Mouse (Mus musculus): ENCODE results near the gene Hid1.

Hid1 gene

DNA sequence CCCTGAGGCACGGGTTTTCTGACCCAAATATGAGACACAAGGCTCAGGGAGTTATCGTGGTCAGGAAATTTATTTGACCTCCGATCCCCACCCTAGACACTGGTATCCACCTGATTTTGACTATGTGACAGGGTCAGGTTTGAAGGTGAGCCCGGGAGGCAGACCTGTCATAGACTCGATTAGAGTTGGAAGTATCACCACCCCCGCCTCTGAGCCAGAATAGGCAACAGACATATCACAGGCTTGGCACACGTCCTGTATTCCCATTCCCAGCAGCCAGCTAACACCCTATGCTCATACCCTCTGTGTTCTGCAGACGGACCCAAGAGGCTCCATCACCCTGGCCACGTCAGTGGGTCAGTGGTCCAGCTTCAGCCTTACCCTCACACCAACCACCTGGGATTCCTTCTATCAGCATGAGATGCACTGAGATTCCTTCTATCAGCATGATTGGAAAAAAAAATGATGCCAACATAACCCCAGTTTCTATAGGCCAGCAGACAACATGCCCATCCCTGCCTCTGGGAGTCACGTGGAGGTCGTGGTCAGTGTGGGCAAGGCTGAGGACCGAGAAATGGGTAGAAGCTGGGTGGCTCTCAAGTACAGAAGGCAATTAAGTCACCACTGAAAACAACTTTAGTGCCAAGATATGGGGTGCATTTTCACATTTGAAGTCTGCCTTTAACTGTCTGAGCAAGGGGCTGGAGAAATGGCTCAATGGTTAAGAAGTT is 7.3 kb upstream of the Hid1 start:
- peak; percentile 57 to 72 for DNase-seq (ENCODE audit: low spot score in 2 of 2)

DNA sequence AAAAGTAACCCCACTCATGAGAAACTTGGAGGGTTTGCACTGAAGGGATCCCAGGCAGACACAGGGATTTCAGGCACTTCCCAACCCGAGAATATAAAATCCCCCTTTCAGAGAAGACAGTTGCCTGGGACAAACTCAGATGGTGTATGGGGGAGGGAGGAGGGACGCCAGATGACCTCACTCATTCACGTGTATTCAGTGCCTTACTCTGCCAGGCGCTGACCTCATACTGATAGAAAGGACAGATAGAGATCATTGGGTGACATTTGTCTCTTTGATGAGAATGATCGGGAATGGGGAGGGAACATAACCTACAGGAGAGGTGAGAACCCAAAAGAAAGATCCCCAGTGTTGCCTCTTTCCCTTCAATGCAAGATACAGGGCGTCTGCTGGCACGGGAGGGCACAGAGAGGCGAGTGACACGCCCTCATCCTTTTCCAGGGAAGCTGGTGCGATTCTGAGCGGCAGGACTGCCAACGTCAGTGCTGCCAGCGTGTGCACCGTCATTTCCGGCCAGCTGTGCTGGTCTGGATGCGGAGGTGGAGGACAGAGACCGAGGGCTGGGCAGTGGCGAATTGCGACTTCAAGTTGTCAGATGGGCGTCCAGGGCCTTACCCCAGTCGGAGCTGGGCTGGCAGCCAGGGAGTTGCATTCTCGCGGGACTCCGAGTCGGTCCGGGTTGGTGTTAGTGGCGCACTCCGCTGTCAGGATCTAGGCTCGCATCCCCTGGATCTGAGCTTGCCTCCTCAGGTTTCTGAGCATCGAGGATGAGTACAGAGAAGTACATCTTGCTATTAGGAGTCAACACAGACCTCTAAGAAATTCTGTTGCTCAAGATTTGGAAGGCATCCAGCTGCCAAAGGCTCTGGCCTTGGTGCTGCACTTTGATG is 6.5 kb upstream of the Hid1 start:
- peak; percentile 85 for DNase-seq (ENCODE audit: low spot score in 2 of 2)

DNA sequence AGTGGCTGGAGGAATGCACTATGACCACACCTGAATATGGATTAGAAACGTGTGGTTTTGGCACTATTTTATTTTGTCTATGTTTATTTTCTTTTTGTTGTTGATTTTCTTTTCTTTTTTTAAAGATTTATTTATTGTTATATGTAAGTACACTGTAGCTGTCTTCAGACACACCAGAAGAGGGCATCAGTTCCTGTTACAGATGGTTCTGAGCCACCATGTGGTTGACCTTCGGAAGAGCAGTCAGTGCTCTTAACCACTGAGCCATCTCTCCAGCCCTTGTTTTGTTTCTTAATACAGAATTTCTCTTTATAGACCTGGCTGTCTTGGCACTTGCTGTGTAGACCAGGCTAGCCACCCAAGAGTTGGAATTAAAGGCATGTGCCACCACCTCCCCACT is 5.2 kb upstream of the Hid1 start:
- DNase-seq (ENCODE audit: low spot score in 2 of 2), result no peak

DNA sequence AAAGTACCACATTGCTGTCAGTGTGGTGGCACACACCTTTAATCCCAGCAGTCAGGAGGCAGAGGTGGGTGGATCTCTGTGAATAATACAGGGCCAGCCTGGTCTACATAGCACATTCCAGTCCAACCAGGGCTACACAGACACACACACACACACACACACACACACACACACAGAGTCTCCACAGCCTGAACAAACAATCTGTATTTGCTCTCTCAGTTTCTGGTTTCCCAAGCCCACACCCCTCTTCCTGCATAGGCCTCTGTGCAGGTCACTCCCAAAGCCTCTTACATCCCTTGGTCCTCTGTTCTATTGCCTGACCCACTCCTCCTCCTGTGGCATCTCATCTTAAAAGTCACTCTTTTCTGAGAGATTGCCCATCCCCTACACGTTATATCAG is 4.5 kb upstream of the Hid1 start:
- no peak for DNase-seq (ENCODE audit: low spot score in 2 of 2)

DNA sequence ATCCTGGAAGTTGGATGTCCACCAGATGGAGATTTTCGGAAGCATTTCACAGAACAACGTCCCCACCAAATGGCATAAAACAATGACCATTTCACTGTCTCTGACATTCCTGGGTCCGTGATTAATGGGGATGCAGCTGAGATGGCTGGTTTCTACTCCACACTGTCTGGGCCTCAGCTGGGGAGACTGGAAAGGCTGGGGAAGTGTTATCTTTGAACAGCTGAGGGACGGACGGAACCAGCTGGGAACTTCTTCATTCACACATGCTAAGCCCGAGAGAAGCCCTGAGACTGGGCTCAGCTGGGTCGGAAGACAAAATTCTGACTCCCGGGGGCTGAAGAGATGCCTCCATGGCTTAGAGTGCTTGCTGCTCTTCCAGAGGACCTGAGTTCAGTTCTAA is 3.8 kb upstream of the Hid1 start:
- DNase-seq (ENCODE audit: low spot score in 2 of 2), result no peak

DNA sequence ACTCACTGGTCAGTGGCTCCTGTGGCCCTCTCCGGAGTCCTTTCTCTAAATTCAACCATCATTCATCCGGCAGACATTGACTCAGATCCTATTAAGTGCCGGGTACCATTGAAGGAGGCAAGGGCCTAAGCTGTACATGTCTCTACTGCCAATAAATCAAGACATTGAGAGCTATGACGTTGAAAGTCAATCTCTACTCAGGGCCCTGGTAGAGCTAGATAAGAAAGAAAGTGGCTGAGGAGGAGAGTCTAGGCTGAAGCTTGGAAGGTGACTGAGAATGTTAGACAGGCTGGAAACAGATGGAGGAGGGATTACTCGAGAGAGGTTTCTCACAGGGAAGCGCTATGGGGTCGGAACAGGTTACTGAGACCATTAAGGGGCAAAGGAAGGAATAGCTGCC is 2.8 kb upstream of the Hid1 start:
- DNase-seq (ENCODE audit: low spot score in 2 of 2), result no peak

DNA sequence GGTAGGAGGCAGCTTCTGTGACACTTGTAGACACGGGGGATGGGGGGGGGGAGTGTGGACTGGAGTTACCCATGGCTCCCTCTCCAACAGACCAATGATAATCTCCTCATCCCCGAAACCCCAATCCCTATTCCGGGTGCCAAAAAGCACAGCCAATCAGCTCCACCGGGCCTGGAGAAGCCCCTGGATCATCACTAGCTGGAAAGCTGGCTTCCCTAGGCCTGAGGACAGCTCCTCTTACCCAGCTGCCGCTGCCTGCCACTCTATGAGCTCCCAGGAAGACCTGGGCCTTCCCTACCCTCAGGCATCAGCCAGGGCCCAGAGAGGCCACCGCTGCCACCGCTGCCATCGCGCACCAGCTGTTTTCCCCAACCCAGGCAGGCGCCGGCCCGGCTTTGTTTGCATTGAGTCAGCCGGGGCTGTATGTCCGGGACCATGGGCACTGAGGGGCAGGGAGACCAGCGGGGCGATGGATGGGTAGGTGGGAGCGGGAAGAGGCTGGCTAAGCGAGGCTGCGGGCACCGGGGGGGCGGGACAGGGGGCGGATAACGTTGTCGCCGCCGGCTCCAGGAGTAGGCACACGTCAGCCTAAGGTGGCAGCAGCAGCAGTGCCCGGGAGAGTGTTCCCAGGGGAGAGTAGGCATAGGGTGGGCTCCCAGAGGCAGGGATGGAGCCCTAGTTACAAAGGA is 706 bp downstream of the Hid1 start:
- peak; percentile 83 to 88 for DNase-seq (ENCODE audit: low spot score in 2 of 2)

DNA sequence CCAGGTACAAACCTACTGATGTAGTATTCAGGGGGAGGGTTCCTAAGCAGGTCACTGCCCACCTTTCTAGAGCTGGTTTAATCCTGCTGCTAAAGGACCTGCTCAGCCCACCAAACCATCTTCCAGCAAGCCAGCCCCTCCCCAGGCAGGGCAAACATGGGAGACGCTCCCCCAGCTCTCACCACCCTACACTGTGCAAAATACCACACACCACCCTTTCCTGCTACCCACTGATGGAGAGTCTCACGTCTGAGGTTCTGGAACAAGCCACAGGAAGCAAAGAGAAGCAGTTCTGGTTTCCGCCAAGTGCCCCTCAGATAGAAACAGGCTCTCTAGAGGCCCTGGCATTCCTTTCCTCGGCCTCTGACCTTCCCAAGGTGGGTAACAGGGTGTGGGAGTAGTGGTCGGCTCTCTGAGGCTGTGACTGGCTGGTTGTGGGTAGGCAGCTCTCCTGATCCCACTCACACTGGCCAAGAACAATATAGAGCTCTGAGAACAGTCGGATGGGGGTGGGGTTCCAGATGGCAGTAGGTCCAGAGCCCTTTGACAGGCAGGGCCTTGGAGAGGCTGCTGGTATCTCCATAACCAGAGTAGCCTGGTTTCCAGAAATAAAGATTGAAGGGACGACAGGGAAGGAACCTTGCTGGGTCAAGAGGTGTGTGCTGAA is 1.4 kb downstream of the Hid1 start:
- no peak for DNase-seq (ENCODE audit: low spot score in 2 of 2)

DNA sequence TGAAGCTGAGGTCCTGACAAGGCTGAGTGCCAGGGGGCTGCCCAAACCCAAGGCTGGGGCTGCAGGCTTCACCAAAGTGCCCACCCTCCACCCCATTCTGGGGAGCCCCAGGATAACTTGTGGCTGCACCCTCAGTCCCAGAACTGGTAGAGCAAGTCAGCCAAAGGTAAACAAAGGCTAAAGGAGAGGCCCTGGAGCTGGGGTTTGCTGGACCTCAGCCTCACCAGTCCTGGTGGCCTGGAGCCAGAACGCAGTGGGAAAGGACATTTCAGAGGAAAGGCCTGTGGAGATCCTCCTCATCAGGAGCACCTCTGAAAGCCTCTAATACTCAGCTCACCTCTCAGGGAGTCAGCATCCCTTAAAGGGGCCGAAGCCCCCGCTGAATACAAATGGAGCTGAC is 3.4 kb downstream of the Hid1 start:
- no peak for DNase-seq (ENCODE audit: low spot score in 2 of 2)

DNA sequence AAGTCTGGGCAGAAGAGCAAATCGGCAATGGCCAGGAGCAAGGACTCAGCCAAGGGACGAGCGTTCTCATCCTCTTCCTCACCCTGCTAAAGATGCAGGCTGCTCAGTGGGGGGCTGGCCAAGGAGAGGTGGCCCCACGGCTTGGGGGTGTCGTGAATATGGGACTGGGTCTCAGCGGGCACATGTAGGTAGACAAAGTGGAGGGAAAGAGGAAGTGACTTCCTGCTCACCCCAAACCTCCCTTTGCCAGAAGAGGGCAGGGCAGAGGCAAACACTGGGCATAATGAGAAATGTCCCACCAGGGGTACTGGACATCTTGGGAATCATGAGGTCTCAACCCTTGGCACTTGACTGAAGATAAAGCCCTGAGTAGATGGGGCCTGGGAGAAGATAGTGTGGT is 7.8 kb downstream of the Hid1 start:
- DNase-seq (ENCODE audit: low spot score in 2 of 2), result no peak

DNA sequence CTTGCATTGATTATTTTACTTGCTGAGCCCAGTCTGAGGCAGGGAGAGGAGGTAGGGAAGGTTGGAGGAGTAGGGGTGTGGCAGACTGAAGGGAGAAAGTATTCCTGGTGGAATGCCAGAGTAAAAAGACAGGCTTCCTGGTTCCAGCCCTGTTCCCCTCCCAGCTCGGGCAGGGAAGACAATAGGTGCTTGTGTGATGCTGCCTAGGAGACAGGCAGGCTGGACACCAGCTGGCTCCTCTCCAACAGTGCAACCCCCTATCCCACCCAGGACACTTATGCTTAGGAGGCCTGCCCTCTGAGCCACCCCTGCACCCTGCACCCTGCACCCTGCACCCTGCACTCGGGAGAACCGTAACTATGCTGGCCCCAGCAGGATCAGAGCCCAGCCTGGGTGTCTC is 8.3 kb downstream of the Hid1 start:
- no peak for DNase-seq (ENCODE audit: low spot score in 2 of 2)

DNA sequence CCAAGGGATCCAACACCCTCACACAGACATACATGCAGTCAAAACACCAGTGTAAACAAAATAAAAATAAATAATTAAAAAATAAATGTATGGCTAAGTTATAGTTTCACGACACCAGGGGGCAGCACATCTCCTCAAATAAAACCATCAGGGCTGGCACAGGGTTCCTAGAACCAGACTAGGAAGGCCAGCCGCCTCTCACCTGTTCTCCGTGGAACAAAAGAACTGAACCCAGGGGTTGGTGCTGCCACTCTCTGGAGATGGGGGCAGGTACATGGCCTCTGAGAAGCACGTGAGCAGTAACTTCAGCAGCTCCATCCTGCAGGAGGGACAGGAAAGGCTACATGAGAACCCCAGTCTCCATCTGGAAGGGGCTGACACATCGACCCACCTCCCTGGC is 9.1 kb downstream of the Hid1 start:
- DNase-seq (ENCODE audit: low spot score in 2 of 2), result peak; percentile 70 to 81

DNA sequence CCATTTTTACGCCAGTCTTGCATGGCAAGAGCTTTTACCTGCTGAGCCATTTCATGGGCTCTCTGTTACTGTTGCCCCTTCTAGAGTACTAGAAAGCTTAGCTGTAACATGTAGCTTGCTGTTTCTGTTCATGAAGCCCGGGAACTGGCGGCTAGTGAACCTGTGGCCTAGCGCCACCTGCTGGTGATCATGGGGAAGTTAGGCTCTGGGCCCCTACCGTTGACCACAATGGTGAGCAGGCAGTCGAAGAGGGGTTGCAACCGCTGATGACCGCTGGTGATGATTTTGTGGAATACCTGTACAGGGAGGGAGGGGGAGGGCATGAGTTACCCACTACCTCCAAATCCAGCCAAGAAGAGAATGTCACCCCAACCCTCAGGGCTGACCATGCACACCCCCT is 13.4 kb downstream of the Hid1 start:
- peak; percentile 77 to 84 for DNase-seq (ENCODE audit: low spot score in 2 of 2)

DNA sequence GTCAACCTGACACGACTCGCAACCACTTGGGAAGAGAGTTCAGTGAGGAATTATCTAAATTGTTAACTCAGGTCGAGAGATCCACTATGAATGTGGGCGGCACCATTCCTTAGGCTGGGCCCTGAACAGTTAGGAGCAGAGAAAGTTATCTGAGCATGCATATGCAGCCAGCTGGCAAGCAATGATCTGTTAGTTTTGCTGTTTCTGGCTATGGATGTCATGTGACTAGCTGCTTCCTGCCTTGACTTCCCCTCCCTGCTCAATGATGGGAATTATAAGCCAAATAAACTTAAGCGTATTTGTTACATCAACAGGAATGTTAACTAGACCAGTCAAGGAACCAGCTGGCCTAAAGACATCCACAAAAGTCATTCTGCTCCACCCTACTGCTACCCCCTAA is 14.2 kb downstream of the Hid1 start:
- no peak for DNase-seq (ENCODE audit: low spot score in 2 of 2)

DNA sequence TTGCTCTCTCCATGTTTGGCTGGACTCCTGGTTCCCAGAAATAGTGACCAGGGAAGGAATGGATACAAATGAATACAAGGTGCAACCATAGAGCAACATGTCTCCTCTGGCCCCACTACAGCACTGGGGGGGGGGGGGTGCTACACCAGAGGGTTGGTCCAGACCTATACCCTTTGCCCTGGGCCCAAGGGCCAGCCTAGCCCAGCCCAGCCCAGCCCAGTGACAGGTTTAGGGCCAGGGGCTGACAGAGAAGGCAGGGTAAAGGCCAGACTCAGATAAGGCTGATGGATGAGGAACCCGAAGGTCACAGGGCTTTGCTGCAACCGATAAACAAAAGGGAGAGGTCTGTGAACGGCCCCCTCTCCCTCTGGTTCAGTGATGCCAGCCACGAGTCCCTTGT is 17.6 kb downstream of the Hid1 start:
- no peak for DNase-seq (ENCODE audit: low spot score in 2 of 2)

DNA sequence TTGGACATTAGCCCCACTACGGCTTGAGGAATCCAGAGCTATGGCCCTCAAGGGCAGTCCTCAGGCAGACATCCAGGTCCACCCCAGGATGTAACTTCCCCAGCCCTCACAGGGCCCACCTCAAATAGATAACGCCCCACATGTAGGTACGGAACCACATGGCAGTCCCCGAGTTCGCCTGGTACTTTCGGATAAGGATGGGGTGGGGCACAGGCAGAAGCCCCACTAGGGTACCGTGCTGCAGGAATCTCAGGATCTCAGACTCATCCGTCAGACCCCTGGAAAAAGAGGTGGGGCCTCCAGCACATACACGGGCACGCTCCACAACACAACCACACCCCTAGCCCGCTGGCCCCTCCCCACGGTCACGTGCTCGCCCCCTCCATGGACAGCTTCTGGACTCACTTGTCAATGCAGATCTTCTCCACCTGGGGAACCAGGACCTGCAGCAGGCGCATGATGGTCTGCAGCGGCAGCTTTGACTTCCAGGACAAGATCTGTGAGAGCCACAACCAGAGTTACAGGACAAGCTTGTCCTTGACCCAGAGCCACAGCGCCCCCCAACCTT is 18.8 kb downstream of the Hid1 start:
- no peak for DNase-seq (ENCODE audit: low spot score in 2 of 2)

DNA sequence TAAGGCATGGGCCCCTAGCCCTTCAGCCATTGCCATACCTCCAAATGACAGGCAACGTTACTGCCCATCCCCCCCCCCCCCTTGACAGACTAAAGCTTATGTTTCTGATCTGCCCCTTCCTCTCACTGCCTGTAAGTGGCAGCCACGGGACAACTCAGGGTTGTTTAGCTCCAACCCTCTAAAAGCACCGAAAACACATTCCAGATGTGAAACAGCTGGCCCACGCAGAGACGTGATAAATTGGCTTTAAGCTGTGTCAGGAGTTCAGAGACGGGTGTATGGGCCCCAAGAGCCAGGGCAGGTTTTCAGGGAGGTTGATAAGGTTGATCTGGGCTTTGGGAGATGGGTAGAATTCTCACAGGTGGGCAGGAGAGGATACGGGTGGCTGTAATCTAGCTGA is 22.0 kb downstream of the Hid1 start:
- DNase-seq (ENCODE audit: low spot score in 2 of 2), result no peak

DNA sequence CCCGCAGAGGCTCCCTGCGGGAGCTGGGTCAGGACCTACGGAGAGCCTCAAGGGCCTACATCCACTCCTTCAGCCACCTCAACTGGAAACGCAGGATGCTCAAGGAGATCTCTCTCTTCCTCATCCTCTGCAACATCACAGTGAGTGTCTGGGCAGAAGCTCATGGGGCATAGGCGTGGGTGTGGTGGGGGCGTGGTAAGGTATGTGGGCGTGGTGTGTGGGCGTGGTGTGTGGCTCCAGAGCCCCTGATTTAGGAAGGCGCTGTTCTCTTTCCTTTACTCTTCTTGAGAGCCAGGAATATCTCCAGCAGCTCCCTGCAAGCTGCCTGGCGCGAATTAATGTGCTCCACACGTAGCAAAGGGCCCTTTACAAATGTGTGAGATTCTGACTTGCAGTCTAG is 22.6 kb downstream of the Hid1 start:
- no peak for DNase-seq (ENCODE audit: low spot score in 2 of 2)

DNA sequence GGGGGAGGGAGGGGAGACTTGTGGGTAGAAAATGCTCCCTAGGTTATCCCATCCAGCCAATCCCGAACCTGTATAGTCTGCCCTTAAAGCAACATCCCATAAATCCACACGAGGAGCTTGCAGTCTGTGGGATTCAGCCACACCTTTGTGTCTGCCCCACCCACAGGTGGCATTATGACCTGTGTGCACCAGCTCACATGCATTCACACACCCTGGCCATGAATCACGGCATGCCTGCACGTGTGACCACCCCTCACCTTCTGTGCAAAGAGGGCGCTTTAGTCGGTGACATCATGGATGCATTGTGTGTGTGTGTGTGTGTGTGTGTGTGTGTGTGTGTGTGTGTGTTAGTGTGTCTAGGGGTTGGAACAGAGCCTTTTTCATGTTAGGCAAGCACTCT is 25.7 kb downstream of the Hid1 start:
- DNase-seq (ENCODE audit: low spot score in 2 of 2), result no peak

DNA sequence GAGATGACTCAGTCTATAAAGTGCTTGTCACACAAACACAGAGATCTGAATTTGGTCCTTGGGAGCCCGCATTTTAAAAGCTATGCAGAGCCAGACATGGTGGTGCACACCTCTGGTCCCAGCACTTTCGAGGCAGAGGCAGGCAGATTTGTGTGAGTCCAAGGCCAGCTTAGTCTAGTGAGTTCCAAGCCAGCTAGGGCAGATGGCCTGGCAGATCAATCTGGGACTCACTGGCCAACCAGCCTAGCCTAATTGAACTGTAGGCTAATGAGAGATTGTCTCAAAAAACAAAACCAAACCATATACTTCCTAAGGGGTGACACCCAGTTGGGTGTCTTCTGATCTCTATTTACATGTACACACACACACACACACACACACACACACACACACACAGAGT is 26.3 kb downstream of the Hid1 start:
- DNase-seq (ENCODE audit: low spot score in 2 of 2), result no peak

DNA sequence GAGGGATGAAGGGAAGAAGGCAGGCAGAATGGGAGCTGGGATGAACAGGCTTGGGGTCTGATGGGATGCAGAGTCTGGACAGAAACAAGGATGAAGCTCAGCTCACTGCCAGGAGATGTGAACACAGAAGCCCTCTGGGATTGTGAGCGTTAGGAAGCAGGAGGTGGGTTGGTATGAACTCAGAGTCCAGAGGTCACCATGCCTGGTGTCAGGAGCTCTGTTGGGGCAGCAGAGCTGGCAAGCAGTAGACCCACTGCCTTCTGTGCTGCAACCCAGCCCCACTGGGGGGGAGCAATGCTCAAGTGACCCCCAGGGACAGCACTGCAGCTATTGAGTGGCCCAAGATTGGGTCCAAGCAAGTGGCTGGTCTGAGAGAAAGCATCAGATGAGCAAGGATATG is 29.7 kb downstream of the Hid1 start:
- DNase-seq (ENCODE audit: low spot score in 2 of 2), result no peak

DNA sequence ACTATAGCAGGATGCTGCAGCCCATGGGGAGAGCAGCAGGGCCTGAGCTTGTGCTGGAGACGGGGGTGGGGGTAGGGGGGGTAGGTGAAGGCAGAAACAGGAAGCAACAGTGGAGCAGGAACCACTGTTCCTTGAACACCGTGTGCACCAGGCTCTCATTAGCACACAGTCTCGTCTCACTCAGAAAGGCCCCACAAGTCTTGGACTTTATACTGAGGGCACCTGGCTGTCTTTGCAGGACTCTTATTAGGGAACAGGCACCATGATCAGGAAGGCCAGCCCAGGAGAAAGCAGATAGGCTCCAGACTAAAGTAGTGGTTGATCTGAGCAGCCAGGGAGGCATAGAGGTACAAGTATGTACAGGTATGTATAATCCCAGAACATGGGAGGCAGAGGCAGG is 30.2 kb downstream of the Hid1 start:
- DNase-seq (ENCODE audit: low spot score in 2 of 2), result no peak
